Mouse (Mus musculus): ENCODE measurements around the gene Gm37240. TPM values are rescaled to one million over a fixed set of nuclear protein-coding genes. Genes with fewer than 3 reads are reported as not detected.

Gm37240 gene
- polyA plus RNA-seq, 1 experiment = 0.77 TPM

DNA sequence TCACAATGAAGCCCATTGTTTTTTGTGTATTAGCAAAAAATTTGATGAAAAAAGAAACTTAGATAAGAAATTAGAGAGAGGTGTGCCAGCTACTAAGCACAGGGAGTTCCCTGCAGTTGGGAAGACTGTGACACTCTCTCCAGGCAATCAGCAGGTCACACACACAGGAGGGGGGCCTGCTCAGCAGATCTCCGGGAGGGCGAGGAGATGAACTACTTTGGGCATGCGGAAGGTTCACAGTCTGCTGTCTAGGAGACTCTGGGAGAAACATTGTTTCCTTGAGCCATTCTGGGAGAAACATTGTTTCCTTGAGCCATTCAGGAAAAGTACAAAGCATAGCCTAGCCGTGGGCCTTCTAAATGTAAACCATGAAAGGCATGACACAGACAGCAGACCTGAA, 1244.4 kb downstream of the Gm37240 start:
- no peak for DNase-seq
- Histone ChIP-seq H3K27ac (ENCODE audit: insufficient read depth, low read length) (no peak overlapping the region), H3K4me3 (replicated peaks; ENCODE audit: insufficient read depth, low read depth, low read length) (no peak overlapping the region), H3K4me1 (ENCODE audit: control insufficient read depth, insufficient read depth, low read length) (no peaks in the 10 kb centered on the region), H3K27me3 (ENCODE audit: control insufficient read depth, insufficient read depth, low read length) (no peaks in the 10 kb centered on the region)
- 51% methylated on average over 4 of the region's 4 CpGs for WGBS
- TF ChIP-seq POLR2A (IDR thresholded peaks at IDR 0.05; ENCODE audit: borderline replicate concordance, insufficient read depth, low read length) (no peak), CTCF (IDR thresholded peaks at IDR 0.05; ENCODE audit: borderline replicate concordance, insufficient read depth, low read depth, low read length) (no peak)

DNA sequence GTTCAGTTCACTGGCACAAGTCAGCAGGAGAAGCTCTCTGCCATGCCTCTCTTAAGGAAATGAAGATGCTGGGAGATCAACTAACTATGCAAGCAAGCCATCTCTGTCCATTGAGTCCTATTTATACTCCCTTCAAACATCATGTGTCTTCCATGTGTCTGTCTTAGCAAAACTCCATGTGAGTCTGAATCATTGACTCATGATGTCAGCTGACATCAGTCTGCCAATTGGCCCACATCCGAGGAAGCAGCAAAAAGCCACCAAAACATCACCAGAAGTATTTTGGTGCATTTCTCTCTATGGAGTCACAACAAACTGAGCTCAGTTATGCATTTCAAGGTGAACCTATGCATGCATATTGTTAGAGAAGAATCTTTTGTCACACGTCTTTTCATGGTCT, 1245.9 kb downstream of the Gm37240 start:
- no peak overlapping the region for H3K27ac ChIP-seq (ENCODE audit: insufficient read depth, low read length)
- DNase-seq = no peak
- TF ChIP-seq CTCF (IDR thresholded peaks at IDR 0.05; ENCODE audit: borderline replicate concordance, insufficient read depth, low read depth, low read length) = no peak
- TF ChIP-seq POLR2A (IDR thresholded peaks at IDR 0.05; ENCODE audit: borderline replicate concordance, insufficient read depth, low read length) = no peak
- H3K4me1 ChIP-seq (ENCODE audit: control insufficient read depth, insufficient read depth, low read length) = no peaks in the 10 kb centered on the region
- H3K27me3 ChIP-seq (ENCODE audit: control insufficient read depth, insufficient read depth, low read length) = no peaks in the 10 kb centered on the region
- WGBS = 85% methylated on average over 2 of the region's 2 CpGs
- H3K4me3 ChIP-seq (replicated peaks; ENCODE audit: insufficient read depth, low read depth, low read length) = no peak overlapping the region

DNA sequence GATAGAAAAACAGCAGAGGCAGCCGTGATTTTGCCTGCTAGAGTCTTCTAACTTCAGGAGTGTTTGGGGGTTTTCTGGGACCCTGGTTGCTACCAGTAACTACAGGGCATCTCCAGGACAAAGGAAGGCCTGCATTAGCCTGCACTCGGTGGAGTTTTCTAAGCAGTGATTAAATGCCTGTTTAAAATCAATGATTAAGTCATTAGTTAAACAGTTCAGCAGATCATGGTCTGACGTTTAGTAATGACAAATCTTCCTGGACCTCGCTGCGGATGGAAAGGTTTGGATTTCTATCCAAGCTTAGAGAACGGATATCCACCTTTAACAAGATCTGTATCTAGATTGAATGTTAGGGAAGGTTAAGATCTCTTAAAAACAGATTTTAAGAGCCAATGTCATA, 1246.8 kb downstream of the Gm37240 start:
- Histone ChIP-seq H3K4me1 (ENCODE audit: control insufficient read depth, insufficient read depth, low read length) (no peaks in the 10 kb centered on the region), H3K4me3 (replicated peaks; ENCODE audit: insufficient read depth, low read depth, low read length) (no peak overlapping the region), H3K27ac (ENCODE audit: insufficient read depth, low read length) (no peak overlapping the region), H3K27me3 (ENCODE audit: control insufficient read depth, insufficient read depth, low read length) (no peaks in the 10 kb centered on the region)
- TF ChIP-seq CTCF (IDR thresholded peaks at IDR 0.05; ENCODE audit: borderline replicate concordance, insufficient read depth, low read depth, low read length) = no peak
- TF ChIP-seq POLR2A (IDR thresholded peaks at IDR 0.05; ENCODE audit: borderline replicate concordance, insufficient read depth, low read length) = no peak
- DNase-seq = no peak
- WGBS = 59% methylated on average over 6 of the region's 6 CpGs

DNA sequence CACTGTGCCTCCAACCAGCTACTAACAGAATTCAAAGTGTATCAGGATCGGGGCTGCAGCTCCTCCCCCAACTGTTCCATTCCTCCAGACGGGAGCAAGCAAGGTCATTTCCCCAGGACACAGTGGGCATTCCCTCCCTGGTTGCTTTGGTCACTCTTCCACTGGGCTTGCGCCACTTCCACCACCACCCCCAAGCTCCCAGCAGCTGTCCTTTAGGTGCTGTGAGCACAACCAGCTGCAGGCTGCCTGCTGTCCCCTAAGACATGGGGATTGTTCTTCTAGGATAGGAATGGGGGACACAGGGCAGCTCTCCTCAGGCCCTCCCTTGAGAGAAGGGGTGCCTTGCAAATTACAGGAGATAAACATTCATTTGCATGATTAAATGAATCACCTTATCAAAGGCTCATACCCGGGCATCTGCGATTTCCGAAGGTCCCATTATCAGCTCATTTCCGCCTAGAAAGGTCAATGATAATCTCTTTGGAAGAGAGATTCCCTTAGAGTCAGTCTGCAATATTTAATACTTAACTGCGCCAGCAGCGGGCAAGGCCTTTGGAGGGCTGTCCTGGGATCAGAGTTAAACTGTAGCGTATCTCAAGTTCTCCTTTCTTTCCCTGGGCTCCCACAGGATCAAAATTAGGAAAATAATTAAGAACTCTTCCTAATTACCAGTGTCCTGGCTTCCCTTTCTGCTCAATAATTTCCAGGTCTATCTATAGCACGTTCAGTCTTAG, 1247.4 kb downstream of the Gm37240 start:
- Histone ChIP-seq H3K4me1 (ENCODE audit: control insufficient read depth, insufficient read depth, low read length) (no peaks in the 10 kb centered on the region), H3K4me3 (replicated peaks; ENCODE audit: insufficient read depth, low read depth, low read length) (no peak overlapping the region), H3K27ac (ENCODE audit: insufficient read depth, low read length) (no peak overlapping the region), H3K27me3 (ENCODE audit: control insufficient read depth, insufficient read depth, low read length) (no peaks in the 10 kb centered on the region)
- WGBS = 63% methylated on average over 11 of the region's 11 CpGs
- no peak for DNase-seq
- TF ChIP-seq POLR2A (IDR thresholded peaks at IDR 0.05; ENCODE audit: borderline replicate concordance, insufficient read depth, low read length) = no peak
- TF ChIP-seq CTCF (IDR thresholded peaks at IDR 0.05; ENCODE audit: borderline replicate concordance, insufficient read depth, low read depth, low read length) = no peak

DNA sequence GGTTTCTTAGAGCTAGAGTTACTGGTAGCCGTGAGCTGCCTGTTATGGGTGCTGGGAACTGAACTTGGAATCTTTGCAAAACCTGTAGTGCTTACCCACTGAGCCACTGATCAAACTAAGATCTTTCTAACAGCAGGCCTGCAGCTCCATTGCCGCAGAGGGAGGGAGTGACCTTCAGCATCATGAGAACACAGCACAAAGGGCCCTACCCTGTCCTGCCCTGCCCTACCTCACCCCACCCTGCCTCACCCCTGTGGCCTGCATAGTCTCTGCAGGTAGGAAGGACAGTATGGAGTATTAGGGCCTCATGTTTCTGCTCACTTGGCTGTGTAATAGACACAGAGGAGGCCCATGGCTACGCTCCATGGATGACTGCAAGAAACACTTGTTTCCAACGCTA, 1248.5 kb downstream of the Gm37240 start:
- Histone ChIP-seq H3K4me3 (replicated peaks; ENCODE audit: insufficient read depth, low read depth, low read length) (no peak overlapping the region), H3K27ac (ENCODE audit: insufficient read depth, low read length) (no peak overlapping the region), H3K27me3 (ENCODE audit: control insufficient read depth, insufficient read depth, low read length) (no peaks in the 10 kb centered on the region), H3K4me1 (ENCODE audit: control insufficient read depth, insufficient read depth, low read length) (no peaks in the 10 kb centered on the region)
- no peak for DNase-seq
- TF ChIP-seq POLR2A (IDR thresholded peaks at IDR 0.05; ENCODE audit: borderline replicate concordance, insufficient read depth, low read length) (no peak), CTCF (IDR thresholded peaks at IDR 0.05; ENCODE audit: borderline replicate concordance, insufficient read depth, low read depth, low read length) (no peak)
- WGBS = 83% methylated on average over 4 of the region's 4 CpGs

DNA sequence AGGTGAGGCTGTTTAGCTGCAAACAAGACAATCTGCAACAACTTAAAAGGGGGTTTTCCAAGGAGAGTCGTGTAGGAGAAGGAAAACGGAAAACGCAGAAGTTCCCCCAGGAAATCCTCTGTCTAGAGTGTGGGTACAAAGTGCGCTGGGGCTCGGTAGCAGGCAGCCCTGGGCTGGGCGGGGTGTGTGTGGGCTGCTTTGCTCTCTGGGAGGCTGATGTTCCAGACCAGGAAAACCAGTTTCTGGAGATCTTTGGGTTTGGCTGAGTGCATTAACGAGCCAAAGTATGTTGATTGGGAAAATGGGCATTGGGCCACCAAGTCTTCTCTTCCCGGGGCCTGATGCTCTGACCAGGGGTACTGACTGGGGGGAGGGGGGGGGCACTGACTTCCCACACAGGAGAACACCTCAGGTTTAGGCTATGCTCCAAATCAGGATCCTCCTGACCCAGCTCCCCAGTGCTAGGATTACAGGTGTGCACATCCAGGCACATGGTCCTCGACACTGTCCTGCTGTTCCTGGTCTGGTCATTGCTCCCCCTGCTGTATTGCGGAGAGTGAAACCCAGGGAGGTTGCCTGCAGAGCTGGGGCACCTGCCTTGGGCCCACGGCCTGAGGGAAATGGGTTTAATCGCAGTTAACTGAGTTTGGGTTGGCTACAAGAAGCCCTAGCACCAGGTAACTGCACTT, 1249.3 kb downstream of the Gm37240 start:
- TF ChIP-seq POLR2A (IDR thresholded peaks at IDR 0.05; ENCODE audit: borderline replicate concordance, insufficient read depth, low read length) (no peak), CTCF (IDR thresholded peaks at IDR 0.05; ENCODE audit: borderline replicate concordance, insufficient read depth, low read depth, low read length) (no peak)
- no peaks in the 10 kb centered on the region for H3K27me3 ChIP-seq (ENCODE audit: control insufficient read depth, insufficient read depth, low read length)
- WGBS = 63% methylated on average over 12 of the region's 12 CpGs
- H3K4me1 ChIP-seq (ENCODE audit: control insufficient read depth, insufficient read depth, low read length) = no peaks in the 10 kb centered on the region
- no peak overlapping the region for H3K4me3 ChIP-seq (replicated peaks; ENCODE audit: insufficient read depth, low read depth, low read length)
- no peak overlapping the region for H3K27ac ChIP-seq (ENCODE audit: insufficient read depth, low read length)
- DNase-seq = no peak

DNA sequence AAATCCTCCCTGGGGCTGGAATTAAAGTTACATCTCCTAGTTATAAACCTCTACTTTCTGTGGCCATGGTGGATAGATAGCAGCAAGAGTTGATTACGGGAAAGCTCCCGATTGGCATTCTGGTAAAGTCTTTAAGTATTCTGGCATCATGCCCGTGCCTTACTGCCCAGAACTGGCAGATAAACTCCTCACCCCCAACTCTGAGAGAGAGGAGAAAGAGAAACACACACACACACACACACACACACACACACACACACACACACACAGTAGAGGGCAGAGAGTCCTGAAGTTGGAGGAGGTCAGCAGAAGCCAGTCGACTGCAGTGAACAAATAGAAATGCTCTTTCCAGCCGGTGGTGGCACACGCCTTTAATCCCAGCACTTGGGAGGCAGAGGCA, 1250.2 kb downstream of the Gm37240 start:
- H3K4me1 ChIP-seq (ENCODE audit: control insufficient read depth, insufficient read depth, low read length) = no peaks in the 10 kb centered on the region
- TF ChIP-seq CTCF (IDR thresholded peaks at IDR 0.05; ENCODE audit: borderline replicate concordance, insufficient read depth, low read depth, low read length) = no peak
- TF ChIP-seq POLR2A (IDR thresholded peaks at IDR 0.05; ENCODE audit: borderline replicate concordance, insufficient read depth, low read length) = no peak
- H3K4me3 ChIP-seq (replicated peaks; ENCODE audit: insufficient read depth, low read depth, low read length) = no peak overlapping the region
- 57% methylated on average over 6 of the region's 6 CpGs for WGBS
- no peak overlapping the region for H3K27ac ChIP-seq (ENCODE audit: insufficient read depth, low read length)
- H3K27me3 ChIP-seq (ENCODE audit: control insufficient read depth, insufficient read depth, low read length) = no peaks in the 10 kb centered on the region
- DNase-seq = no peak

DNA sequence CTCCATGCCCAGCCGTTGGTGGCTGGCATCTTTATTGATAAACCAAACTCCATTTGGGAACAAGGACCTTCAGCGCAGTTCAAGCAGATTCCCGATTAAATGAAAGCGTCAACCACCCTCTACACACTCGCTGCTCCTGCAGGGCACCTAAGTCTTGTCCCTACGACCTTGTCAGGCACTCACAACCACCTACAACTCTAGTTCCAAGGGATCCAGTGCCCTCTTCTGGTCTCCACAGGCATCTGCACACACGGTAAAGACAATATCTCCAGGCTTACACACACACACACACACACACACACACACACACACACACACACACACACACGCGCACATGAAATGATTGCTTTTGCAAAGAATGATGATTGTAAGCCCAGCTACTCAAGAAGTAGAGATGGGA, 1255.7 kb downstream of the Gm37240 start:
- Histone ChIP-seq H3K27me3 (ENCODE audit: control insufficient read depth, insufficient read depth, low read length) (no peaks in the 10 kb centered on the region), H3K27ac (ENCODE audit: insufficient read depth, low read length) (no peak overlapping the region), H3K4me1 (ENCODE audit: control insufficient read depth, insufficient read depth, low read length) (no peaks in the 10 kb centered on the region), H3K4me3 (replicated peaks; ENCODE audit: insufficient read depth, low read depth, low read length) (no peak overlapping the region)
- no peak for DNase-seq
- WGBS = 93% methylated on average over 9 of the region's 9 CpGs
- TF ChIP-seq POLR2A (IDR thresholded peaks at IDR 0.05; ENCODE audit: borderline replicate concordance, insufficient read depth, low read length) (no peak), CTCF (IDR thresholded peaks at IDR 0.05; ENCODE audit: borderline replicate concordance, insufficient read depth, low read depth, low read length) (no peak)
